Mouse (Mus musculus) CH12.LX (cell line): ENCODE data around the gene Polr3c. TPM values are rescaled to one million over a fixed set of nuclear protein-coding genes. Genes with fewer than 3 reads are reported as not detected.

Source experiments
- DNase-seq: peaks from one replicate; pipeline ENCODE4 v3.0.0-alpha.2; 2013; ENCODE audit errors: extremely low read depth
- H3K27ac ChIP-seq: 2 replicates; pipeline ENCODE4 v1.5.1; 2012; ENCODE audit warnings: low read depth, mild to moderate bottlenecking, control low read depth, moderate library complexity; ENCODE audit not compliant: insufficient read depth
- H3K27me3 ChIP-seq: replicated peaks from 2 replicates; pipeline ENCODE3; 2012; ENCODE audit warnings: inconsistent platforms
- H3K36me3 ChIP-seq, 2 experiments: replicated peaks in 1 of 2; 2 replicates each; pipeline versions ENCODE3 to v1.6.1; 2012; ENCODE audit warnings: inconsistent platforms in 1 of 2, low read length in 1 of 2, mild to moderate bottlenecking in 1 of 2, mixed read lengths in 1 of 2, moderate library complexity in 1 of 2; ENCODE audit not compliant: control insufficient read depth in 1 of 2, insufficient read depth in 1 of 2
- H3K4me1 ChIP-seq, 2 experiments: 2 replicates each; pipeline ENCODE4 v1.6.1; 2012; ENCODE audit warnings: inconsistent platforms in 1 of 2, moderate library complexity in 1 of 2; ENCODE audit not compliant: insufficient read depth in 2 of 2, control insufficient read depth in 1 of 2
- H3K4me2 ChIP-seq: 2 replicates; pipeline ENCODE4 v1.6.1; 2012; ENCODE audit warnings: low read depth, mild to moderate bottlenecking, control low read depth; ENCODE audit not compliant: poor library complexity, insufficient read depth, severe bottlenecking
- H3K4me3 ChIP-seq, 3 experiments: fragments of 150-350 bp in 1 of 3; sonication (generic) in 1 of 3; replicated peaks in 1 of 3; 2 replicates each; pipeline versions ENCODE3 to v1.5.1; 2011 to 2012; ENCODE audit warnings: low read depth in 2 of 3, low read length in 2 of 3, mild to moderate bottlenecking in 2 of 3, moderate library complexity in 2 of 3, control low read depth in 1 of 3, improper control_type of control experiment in 1 of 3, inconsistent platforms in 1 of 3, mixed read lengths in 1 of 3; ENCODE audit not compliant: poor library complexity in 1 of 3
- H3K79me2 ChIP-seq: replicated peaks from 2 replicates; pipeline ENCODE4 v1.6.1; 2012; ENCODE audit warnings: mild to moderate bottlenecking, moderate library complexity; ENCODE audit not compliant: control insufficient read depth, poor library complexity, insufficient read depth, severe bottlenecking; ENCODE audit errors: extremely low read depth
- H3K9ac ChIP-seq: 2 replicates; pipeline ENCODE4 v1.6.1; 2012; ENCODE audit warnings: low read depth, mild to moderate bottlenecking, control low read depth, moderate library complexity; ENCODE audit not compliant: insufficient read depth
- H3K9me3 ChIP-seq: replicated peaks from 2 replicates; pipeline ENCODE3; 2012; ENCODE audit warnings: low read length, inconsistent platforms, mixed read lengths
- CHD1 ChIP-seq: IDR thresholded peaks from 2 replicates; pipeline ENCODE4 v1.6.1; 2012; ENCODE audit warnings: low read depth, low read length, improper control_type of control experiment, inconsistent platforms
- CTCF ChIP-seq, 2 experiments: IDR thresholded peaks in 1 of 2; conservative IDR thresholded peaks in 1 of 2; 2 replicates each; pipeline ENCODE4 v1.5.1; 2011 to 2012; ENCODE audit warnings: low read depth in 2 of 2, low read length in 2 of 2, improper control_type of control experiment in 1 of 2, inconsistent platforms in 1 of 2, mild to moderate bottlenecking in 1 of 2, moderate library complexity in 1 of 2
- E2F4 ChIP-seq: IDR thresholded peaks from 2 replicates; pipeline ENCODE4 v1.6.1; 2011; ENCODE audit warnings: low read depth, low read length, improper control_type of control experiment; ENCODE audit not compliant: insufficient replicate concordance
- ETS1 ChIP-seq: conservative IDR thresholded peaks from 2 replicates; pipeline ENCODE4 v1.6.1; 2012; ENCODE audit warnings: low read depth, mild to moderate bottlenecking, inconsistent platforms, low read length, improper control_type of control experiment, moderate library complexity
- IRF4 ChIP-seq: IDR thresholded peaks from 2 replicates; pipeline ENCODE4 v1.6.1; 2014; ENCODE audit warnings: low read depth, mild to moderate bottlenecking, inconsistent platforms, low read length, improper control_type of control experiment
- JUN ChIP-seq: IDR thresholded peaks from 2 replicates; pipeline ENCODE4 v1.6.1; 2011; ENCODE audit warnings: low read depth, mild to moderate bottlenecking, low read length, improper control_type of control experiment, moderate library complexity; ENCODE audit not compliant: insufficient read depth
- JUND ChIP-seq: conservative IDR thresholded peaks from 2 replicates; pipeline ENCODE4 v1.6.1; 2011; ENCODE audit warnings: low read depth, low read length, improper control_type of control experiment
- MAZ ChIP-seq: IDR thresholded peaks from 2 replicates; pipeline ENCODE4 v1.6.1; 2012; ENCODE audit warnings: low read depth, mild to moderate bottlenecking, inconsistent platforms, low read length, improper control_type of control experiment, moderate library complexity
- MEF2A ChIP-seq: IDR thresholded peaks from 2 replicates; pipeline ENCODE4 v1.6.1; 2014; ENCODE audit warnings: low read depth, mild to moderate bottlenecking, inconsistent platforms, low read length, improper control_type of control experiment, borderline replicate concordance
- MXI1 ChIP-seq: IDR thresholded peaks from 2 replicates; pipeline ENCODE4 v1.6.1; 2011; ENCODE audit warnings: mild to moderate bottlenecking, low read depth, low read length, improper control_type of control experiment
- MYC ChIP-seq: IDR thresholded peaks from 2 replicates; pipeline ENCODE4 v1.6.1; 2011; ENCODE audit warnings: low read depth, mild to moderate bottlenecking, improper control_type of control experiment, low read length
- NELFE ChIP-seq: IDR thresholded peaks from 2 replicates; pipeline ENCODE4 v1.6.1; 2011; ENCODE audit warnings: low read depth, low read length, improper control_type of control experiment
- PAX5 ChIP-seq: IDR thresholded peaks from 2 replicates; pipeline ENCODE4 v1.6.1; 2012; ENCODE audit warnings: low read length, inconsistent platforms, mixed read lengths
- POLR2A ChIP-seq: IDR thresholded peaks from 2 replicates; pipeline ENCODE4 v1.6.1; 2011; ENCODE audit warnings: low read depth, mild to moderate bottlenecking, improper control_type of control experiment, low read length
- POLR2AphosphoS2 ChIP-seq: IDR thresholded peaks from 2 replicates; pipeline ENCODE4 v1.6.1; 2011; ENCODE audit warnings: low read depth, low read length, improper control_type of control experiment
- RAD21 ChIP-seq: IDR thresholded peaks from 2 replicates; pipeline ENCODE4 v1.6.1; 2011; ENCODE audit warnings: low read depth, mild to moderate bottlenecking, low read length, improper control_type of control experiment, moderate library complexity
- SMC3 ChIP-seq: IDR thresholded peaks from 2 replicates; pipeline ENCODE4 v1.6.1; 2011; ENCODE audit warnings: low read depth, low read length, improper control_type of control experiment
- TBP ChIP-seq: conservative IDR thresholded peaks from 2 replicates; pipeline ENCODE4 v1.6.1; 2011; ENCODE audit warnings: low read depth, low read length, improper control_type of control experiment
- TCF12 ChIP-seq: IDR thresholded peaks from 2 replicates; pipeline ENCODE4 v1.6.1; 2014; ENCODE audit warnings: low read depth, mild to moderate bottlenecking, inconsistent platforms, low read length, improper control_type of control experiment
- USF2 ChIP-seq: conservative IDR thresholded peaks from 2 replicates; pipeline ENCODE4 v1.6.1; 2011; ENCODE audit warnings: low read depth, low read length, improper control_type of control experiment
- ZC3H11A ChIP-seq: IDR thresholded peaks from 2 replicates; pipeline ENCODE4 v1.6.1; 2012; ENCODE audit warnings: low read depth, mild to moderate bottlenecking, inconsistent platforms, low read length, improper control_type of control experiment
- ZNF384 ChIP-seq: IDR thresholded peaks from 2 replicates; pipeline ENCODE4 v1.6.1; 2012; ENCODE audit warnings: low read depth, low read length, improper control_type of control experiment, inconsistent platforms
- dilution Hi-C: fragments of 300-500 bp; cut with MboI; formaldehyde crosslinking; loops from 2 replicates; pipeline ENCODE4 v1.14.3; 2020; ENCODE audit warnings: low sequenced_read_pairs; ENCODE audit not compliant: extremely low pct_unique_long_range_greater_than_20kb, extremely low pct_ligation_motif_present
- in situ Hi-C: fragments of 300-500 bp; cut with MboI; formaldehyde crosslinking; loops from 3 replicates; pipeline ENCODE4 v1.14.3; 2019; ENCODE audit warnings: low sequenced_read_pairs, low pct_ligation_motif_present, low pct_unique_long_range_greater_than_20kb, mixed read lengths
- polyA plus RNA-seq: library from polyadenylated mRNA; unstranded; fragments of >175 nt; gene quantifications from 2 replicates; pipeline ENCODE4 v1.2.1, GENCODE M21; 2012; ENCODE audit warnings: low read depth; ENCODE audit not compliant: insufficient read length
- total RNA-seq, 2 experiments: library from RNA; depleted of rRNA; stranded (reverse); fragments of 300-350 nt in 1 of 2; fragments of >200 nt in 1 of 2; gene quantifications; 2 replicates each; pipeline ENCODE4 v1.2.3; 2012 to 2014

The Polr3c gene
- total and polyA plus RNA-seq, 3 experiments: 18.1 to 78.3 (median 34.5) TPM

GRCm38 (mm10) chr3:96730785-96731184, 3.4 kb upstream of the Polr3c start:
- in situ Hi-C loops (no loop called here), dilution Hi-C loops (no loop called here)
- H3K27me3 ChIP-seq: no peaks in the 10 kb centered on the region
- H3K4me1 ChIP-seq: peaks cover 6 to 55% of the 10 kb centered on the region in 2 experiments; a peak in 3 of 4 replicates
- no peak overlapping the region for H3K4me3 ChIP-seq
- no peak overlapping the region for H3K9ac ChIP-seq
- H3K9me3 ChIP-seq: no peaks in the 10 kb centered on the region
- H3K79me2 ChIP-seq: peaks cover 55% of the 10 kb centered on the region
- peaks cover 0 to 10% of the 10 kb centered on the region in 2 experiments for H3K36me3 ChIP-seq
- no peak for DNase-seq
- H3K27ac ChIP-seq: no peak overlapping the region
- H3K4me2 ChIP-seq: no peak overlapping the region
- TF ChIP-seq CHD1: no peak
- no peak for TF ChIP-seq MEF2A
- TF ChIP-seq MXI1: no peak
- no peak for TF ChIP-seq IRF4
- no peak for TF ChIP-seq TBP
- no peak for TF ChIP-seq POLR2A
- TF ChIP-seq USF2: no peak
- no peak for TF ChIP-seq E2F4
- no peak for TF ChIP-seq POLR2AphosphoS2
- TF ChIP-seq MAZ: no peak
- TF ChIP-seq NELFE: no peak
- no peak for TF ChIP-seq SMC3
- no peak for TF ChIP-seq JUND
- TF ChIP-seq MYC: no peak
- TF ChIP-seq ETS1: no peak
- TF ChIP-seq ZC3H11A: no peak
- TF ChIP-seq JUN: no peak
- TF ChIP-seq PAX5: no peak
- TF ChIP-seq, all 38 proteins: peak for 0

- H3K4me2 ChIP-seq: peak overlapping the region; percentile 99; the same call in 1 of the 2 replicates
- peaks cover 4 to 21% of the 10 kb centered on the region in 2 experiments for H3K36me3 ChIP-seq
- H3K9ac ChIP-seq: no peak overlapping the region; the same call in 1 of the 2 replicates
- peak overlapping the region in 2 of 3 experiments; percentile 91 to 96 for H3K4me3 ChIP-seq
- TF ChIP-seq TCF12: no peak
- no peak for TF ChIP-seq NELFE
- TF ChIP-seq MAZ: no peak
- no peak for TF ChIP-seq RAD21
- TF ChIP-seq CTCF (conservative IDR thresholded peaks at IDR 0.05 in 1 of 2, IDR thresholded peaks at IDR 0.05 in 1 of 2; ENCODE audit: low read depth in 2 of 2, low read length in 2 of 2): peak; percentile 11 to 39; a peak in 2 of 4 replicates
- peak; percentile 96 for TF ChIP-seq ZNF384
- peaks cover 62% of the 10 kb centered on the region for H3K79me2 ChIP-seq
- no peaks in the 10 kb centered on the region for H3K27me3 ChIP-seq
- in situ Hi-C loops: no loop called here
- no peaks in the 10 kb centered on the region for H3K9me3 ChIP-seq
- H3K4me1 ChIP-seq: peaks cover 9 to 51% of the 10 kb centered on the region in 2 experiments
- no peak overlapping the region for H3K27ac ChIP-seq
- dilution Hi-C loops: no loop called here
- DNase-seq: peak; percentile 45
Observed at GRCm38 (mm10) chr3:96729403-96729784, 2.0 kb upstream of the Polr3c start.
